Mouse (Mus musculus): ENCODE measurements around the gene A2ml1. TPM values are rescaled to one million over a fixed set of nuclear protein-coding genes. Genes with fewer than 3 reads are reported as not detected.
"Not testable (repeated sequence)": the region's sequence is repeated elsewhere in the genome, so short reads cannot be mapped to it uniquely, and the experiment has no call there.

The A2ml1 gene
- 4.4 and 4.6 TPM in 2 replicates for polyA plus RNA-seq (2015; fragmentation: Nextera tagmentation; extraction: Ambion mirVana)

- Histone ChIP-seq H3K36me3 (no peaks in the 10 kb centered on the region), H3K27ac (no peak within 1 kb of the TSS), H3K4me1 (replicated peaks) (no peaks in the 10 kb centered on the region), H3K9ac (no peak within 1 kb of the TSS), H3K4me3 (replicated peaks) (no peak within 1 kb of the TSS), H3K27me3 (no peaks in the 10 kb centered on the region), H3K4me2 (no peak within 1 kb of the TSS), H3K9me3 (replicated peaks) (no peaks in the 10 kb centered on the region)
- DNase-seq: no peak
- 61% methylated on average over 11 of the region's 11 CpGs for WGBS (ENCODE audit: insufficient replicate concordance)
- ATAC-seq (ENCODE audit: low read depth): no peak
Measured at GRCm38 (mm10) chr6:128581508-128581907, at the start of gene A2ml1. TSS of gene A2ml1 (minus strand) at chr6:128581608.

GRCm38 (mm10) chr6:128629771-128630739, 48.6 kb upstream of the A2ml1 start:
- not testable (repeated sequence) for H3K36me3 ChIP-seq; H3K9ac ChIP-seq; H3K4me2 ChIP-seq; H3K4me1 ChIP-seq (replicated peaks); H3K9me3 ChIP-seq (replicated peaks); H3K4me3 ChIP-seq (replicated peaks); H3K27me3 ChIP-seq
- WGBS (ENCODE audit: insufficient replicate concordance): 40% methylated on average over 13 of the region's 13 CpGs
- peak overlapping the region; percentile 59; the same call in 1 of the 2 replicates for H3K27ac ChIP-seq
- peak; percentile 11 for DNase-seq
- ATAC-seq (ENCODE audit: low read depth): peak; percentile 56

GRCm38 (mm10) chr6:128625246-128625645, 43.8 kb upstream of the A2ml1 start:
- not testable (repeated sequence) for H3K9ac ChIP-seq; ATAC-seq (ENCODE audit: low read depth); H3K27ac ChIP-seq; H3K4me2 ChIP-seq; H3K9me3 ChIP-seq (replicated peaks); H3K4me3 ChIP-seq (replicated peaks); DNase-seq; H3K36me3 ChIP-seq; H3K4me1 ChIP-seq (replicated peaks); H3K27me3 ChIP-seq
- 71% methylated on average over 6 of the region's 6 CpGs for WGBS (ENCODE audit: insufficient replicate concordance)

- H3K4me3 ChIP-seq (replicated peaks): no peak overlapping the region
- ATAC-seq (ENCODE audit: low read depth) (no peak), DNase-seq (no peak)
- no peak overlapping the region for H3K9ac ChIP-seq
- no peaks in the 10 kb centered on the region for H3K9me3 ChIP-seq (replicated peaks)
- no peaks in the 10 kb centered on the region for H3K4me1 ChIP-seq (replicated peaks)
- WGBS (ENCODE audit: insufficient replicate concordance): 67% methylated on average over 4 of the region's 4 CpGs
- H3K36me3 ChIP-seq: no peaks in the 10 kb centered on the region
- H3K27ac ChIP-seq: no peak overlapping the region
- H3K4me2 ChIP-seq: no peak overlapping the region
- no peaks in the 10 kb centered on the region for H3K27me3 ChIP-seq
Measured at GRCm38 (mm10) chr6:128624425-128624824, 43.0 kb upstream of the A2ml1 start.

- H3K9me3 ChIP-seq (replicated peaks); H3K4me1 ChIP-seq (replicated peaks); ATAC-seq (ENCODE audit: low read depth); H3K9ac ChIP-seq; DNase-seq; H3K27me3 ChIP-seq; H3K4me2 ChIP-seq; H3K4me3 ChIP-seq (replicated peaks); H3K36me3 ChIP-seq; H3K27ac ChIP-seq: not testable (repeated sequence)
- 84% methylated on average over 5 of the region's 5 CpGs for WGBS (ENCODE audit: insufficient replicate concordance)
Measured at GRCm38 (mm10) chr6:128623433-128623832, 42.0 kb upstream of the A2ml1 start, which contains the start of gene Klrb1a. TSS of gene Klrb1a (minus strand) at chr6:128623533.

GRCm38 (mm10) chr6:128622733-128623132, 41.3 kb upstream of the A2ml1 start:
- Histone ChIP-seq H3K4me1 (replicated peaks) (no peaks in the 10 kb centered on the region), H3K4me3 (replicated peaks) (no peak overlapping the region), H3K9me3 (replicated peaks) (no peaks in the 10 kb centered on the region), H3K4me2 (no peak overlapping the region), H3K27ac (no peak overlapping the region), H3K9ac (no peak overlapping the region), H3K36me3 (no peaks in the 10 kb centered on the region), H3K27me3 (no peaks in the 10 kb centered on the region)
- 34% methylated on average over 2 of the region's 2 CpGs for WGBS (ENCODE audit: insufficient replicate concordance)
- DNase-seq (no peak), ATAC-seq (ENCODE audit: low read depth) (no peak)

DNA sequence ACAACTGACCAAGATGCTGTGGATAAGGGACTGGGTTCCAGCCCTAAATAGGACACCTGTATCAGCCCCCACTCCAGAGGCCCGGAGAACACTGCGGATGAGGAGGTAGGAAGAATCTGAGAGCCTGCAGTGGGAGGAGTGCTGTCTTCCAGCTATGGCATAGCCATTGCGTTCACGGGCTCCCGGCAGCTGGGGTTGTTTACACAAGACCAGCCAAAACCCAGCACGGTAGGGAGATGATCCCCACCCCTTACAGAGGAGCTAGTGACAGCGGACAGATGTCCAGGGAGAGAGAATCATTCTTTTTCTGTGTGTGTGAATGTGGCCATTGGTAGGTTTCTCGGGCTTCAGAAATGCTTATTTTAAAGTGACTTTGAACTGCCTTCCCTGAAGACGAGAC, 24.9 kb upstream of the A2ml1 start:
- H3K9me3 ChIP-seq (replicated peaks): no peaks in the 10 kb centered on the region
- WGBS (ENCODE audit: insufficient replicate concordance): 65% methylated on average over 9 of the region's 9 CpGs
- H3K9ac ChIP-seq: no peak overlapping the region
- DNase-seq (no peak), ATAC-seq (ENCODE audit: low read depth) (no peak)
- no peak overlapping the region for H3K4me2 ChIP-seq
- no peaks in the 10 kb centered on the region for H3K27me3 ChIP-seq
- no peaks in the 10 kb centered on the region for H3K36me3 ChIP-seq
- no peak overlapping the region for H3K4me3 ChIP-seq (replicated peaks)
- H3K4me1 ChIP-seq (replicated peaks): no peaks in the 10 kb centered on the region
- no peak overlapping the region for H3K27ac ChIP-seq

DNA sequence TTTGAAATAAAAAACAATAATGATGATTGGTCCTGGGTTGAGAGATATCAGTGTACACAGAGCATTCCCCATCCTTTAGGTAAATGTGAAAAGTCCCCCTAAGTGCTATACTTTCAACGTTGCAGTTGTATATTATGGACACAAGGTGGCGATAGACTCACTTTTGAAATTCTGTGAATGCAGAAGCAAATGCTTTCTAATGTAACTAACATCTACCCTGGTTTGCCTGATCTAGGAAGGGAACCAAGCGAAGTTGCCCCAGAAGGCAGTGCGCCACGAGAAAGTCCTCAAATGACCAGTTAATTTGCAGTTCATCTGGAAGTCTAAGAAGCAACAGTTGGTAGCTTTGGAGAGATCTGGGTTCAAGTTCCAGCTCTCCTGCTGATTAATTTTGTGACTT, 23.1 kb upstream of the A2ml1 start:
- Histone ChIP-seq H3K9ac (no peak overlapping the region), H3K4me3 (replicated peaks) (no peak overlapping the region), H3K36me3 (no peaks in the 10 kb centered on the region), H3K27me3 (no peaks in the 10 kb centered on the region), H3K4me2 (no peak overlapping the region), H3K4me1 (replicated peaks) (no peaks in the 10 kb centered on the region), H3K27ac (no peak overlapping the region), H3K9me3 (replicated peaks) (no peaks in the 10 kb centered on the region)
- no peak for DNase-seq
- 17% methylated on average over 5 of the region's 5 CpGs for WGBS (ENCODE audit: insufficient replicate concordance)
- ATAC-seq (ENCODE audit: low read depth): no peak

DNA sequence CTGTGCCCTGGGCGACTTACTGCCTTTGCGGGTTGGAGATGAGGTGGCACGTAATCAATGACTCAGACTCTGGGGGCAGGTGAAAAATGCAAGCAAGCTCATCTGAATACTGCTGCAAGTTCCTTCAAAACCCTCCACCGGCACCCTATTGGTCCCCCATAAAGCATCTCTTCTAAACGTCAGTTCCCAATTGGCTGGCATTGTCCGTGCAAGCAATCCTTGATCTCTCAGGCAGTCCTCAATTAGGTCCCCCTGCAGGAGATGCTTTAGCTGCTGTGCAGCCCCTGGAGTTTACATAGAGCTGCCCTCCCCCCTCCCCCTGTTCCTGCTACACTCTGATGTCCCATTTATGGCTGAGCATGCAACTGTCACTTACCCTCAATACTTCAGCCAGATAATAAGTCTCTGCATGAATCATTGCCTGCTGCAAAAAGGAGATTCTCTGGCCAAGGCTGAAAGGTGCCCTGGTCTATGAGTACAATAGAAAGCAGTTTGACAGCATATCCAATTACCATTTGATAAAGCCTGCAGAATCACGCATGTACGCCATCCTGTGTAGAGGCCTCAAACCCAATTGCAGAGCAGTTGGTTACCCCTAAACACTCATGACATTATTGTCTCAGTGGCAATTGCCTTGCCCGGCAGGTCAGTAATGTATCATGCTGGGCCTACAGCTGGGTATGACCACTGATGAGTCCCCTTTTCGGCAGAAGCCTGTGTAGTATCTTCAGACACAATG, 21.2 kb upstream of the A2ml1 start:
- no peak overlapping the region for H3K27ac ChIP-seq
- no peaks in the 10 kb centered on the region for H3K27me3 ChIP-seq
- no peak overlapping the region for H3K4me2 ChIP-seq
- no peak for DNase-seq
- H3K4me3 ChIP-seq (replicated peaks): no peak overlapping the region
- ATAC-seq (ENCODE audit: low read depth): 0 out of 2 replicates have a peak, but pooled peaks have one; percentile 19
- no peak overlapping the region for H3K9ac ChIP-seq
- no peaks in the 10 kb centered on the region for H3K9me3 ChIP-seq (replicated peaks)
- no peaks in the 10 kb centered on the region for H3K4me1 ChIP-seq (replicated peaks)
- H3K36me3 ChIP-seq: no peaks in the 10 kb centered on the region
- WGBS (ENCODE audit: insufficient replicate concordance): 54% methylated on average over 10 of the region's 10 CpGs

- no peaks in the 10 kb centered on the region for H3K9me3 ChIP-seq (replicated peaks)
- no peak overlapping the region for H3K4me3 ChIP-seq (replicated peaks)
- no peak for ATAC-seq (ENCODE audit: low read depth)
Measured at GRCm38 (mm10) chr6:128602026-128602425, 20.6 kb upstream of the A2ml1 start.

GRCm38 (mm10) chr6:128599555-128599954, 18.1 kb upstream of the A2ml1 start:
- no peak overlapping the region for H3K4me2 ChIP-seq
- no peak overlapping the region for H3K4me3 ChIP-seq (replicated peaks)
- H3K36me3 ChIP-seq: no peaks in the 10 kb centered on the region
- H3K4me1 ChIP-seq (replicated peaks): no peaks in the 10 kb centered on the region
- H3K27me3 ChIP-seq: no peaks in the 10 kb centered on the region
- H3K9ac ChIP-seq: no peak overlapping the region
- no peak for ATAC-seq (ENCODE audit: low read depth)
- H3K27ac ChIP-seq: no peak overlapping the region
- 51% methylated on average over 4 of the region's 4 CpGs for WGBS (ENCODE audit: insufficient replicate concordance)
- no peak for DNase-seq
- H3K9me3 ChIP-seq (replicated peaks): no peaks in the 10 kb centered on the region

More at GRCm38 (mm10) chr6:128602026-128602425, 20.6 kb upstream of the A2ml1 start:
- WGBS (ENCODE audit: insufficient replicate concordance): 46% methylated on average over 3 of the region's 3 CpGs
- H3K9ac ChIP-seq: no peak overlapping the region
- no peak overlapping the region for H3K4me2 ChIP-seq
- no peak overlapping the region for H3K27ac ChIP-seq
- no peaks in the 10 kb centered on the region for H3K4me1 ChIP-seq (replicated peaks)
- no peaks in the 10 kb centered on the region for H3K27me3 ChIP-seq
- no peak for DNase-seq
- H3K36me3 ChIP-seq: no peaks in the 10 kb centered on the region
